Mouse (Mus musculus): ENCODE data around the gene Xrcc4.

- TF ChIP-seq POLR2A (IDR thresholded peaks at IDR 0.05; ENCODE audit: borderline replicate concordance, low read depth, low read length) (no peak), CTCF (IDR thresholded peaks at IDR 0.05; ENCODE audit: low read depth, low read length) (no peak)
Measured at GRCm38 (mm10) chr13:90032523-90032922, 56.9 kb downstream of the Xrcc4 start.
